In genomic region chr10:128149592-128149991, GRCm38 (mm10) we compare ENCODE assay signal across 7 mouse cellular contexts. TPM values are rescaled to one million over a fixed set of nuclear protein-coding genes. Genes with fewer than 3 reads are reported as not detected.
DNase-seq lines count a peak whose midpoint lies in the region; ATAC-seq and TF ChIP-seq lines count a peak whose summit lies in the region.

No protein-coding gene starts in this region.

- peaks cover 12% of the 10 kb centered on the region for H3K4me1 ChIP-seq in brown adipose tissue, adult 24 weeks (ENCODE audit: control insufficient read depth, insufficient read depth, insufficient read length, low read length)
- H3K4me1 ChIP-seq in lung, embryonic 15.5 days = peaks cover 21% of the 10 kb centered on the region

- H3K27me3 ChIP-seq in Patski = no peaks in the 10 kb centered on the region
- H3K27me3 ChIP-seq in lung, embryonic 15.5 days = no peaks in the 10 kb centered on the region

- 0% methylated on average over 5 of the region's 5 CpGs for WGBS in lung, embryonic 15.5 days

- peak; percentile 35 for TF ChIP-seq CTCF in Patski (IDR thresholded peaks at IDR 0.05)

- no peak for DNase-seq in Patski (ENCODE audit: low read depth, low spot score)
- DNase-seq in gastrocnemius, postnatal 25 days = peak; percentile 92
- DNase-seq in kidney, adult 11 months = peak; percentile 89
- peak; percentile 89 for DNase-seq in skeletal muscle tissue, adult 2 months (ENCODE audit: low read depth, low spot score)
- DNase-seq in right cerebral cortex, adult 2 months (ENCODE audit: low spot score in 2 of 2) = no peak

- H3K36me3 ChIP-seq in lung, embryonic 15.5 days = peaks cover 4% of the 10 kb centered on the region; the same call in 1 of the 2 replicates

- H3K4me2 ChIP-seq in lung, embryonic 15.5 days = peak overlapping the region; percentile 39; the same call in 1 of the 2 replicates

- no peaks in the 10 kb centered on the region for H3K9me3 ChIP-seq in lung, embryonic 15.5 days

- H3K27ac ChIP-seq in brown adipose tissue, adult 24 weeks (replicated peaks; ENCODE audit: low read depth, low read length) = peak overlapping the region; percentile 65
- H3K27ac ChIP-seq in lung, embryonic 15.5 days = peak overlapping the region; percentile 82

- H3K9ac ChIP-seq in lung, embryonic 15.5 days = no peak overlapping the region

- in situ Hi-C loops in Patski (cut with MboI; ENCODE audit: low pct_unique_long_range_greater_than_20kb) = no loop called here

- peak overlapping the region; percentile 3 for H3K4me3 ChIP-seq in brown adipose tissue, adult 24 weeks (ENCODE audit: insufficient read depth, low read depth, low read length)
- peak overlapping the region; percentile 1; the same call in 1 of the 2 replicates for H3K4me3 ChIP-seq in lung, embryonic 15.5 days

- no peak for ATAC-seq in Patski
- ATAC-seq in lung, embryonic 15.5 days (ENCODE audit: borderline replicate concordance, extremely low read depth, low FRiP score, low TSS enrichment) = peak; percentile 96

- CTCF ChIA-PET in Patski (lab: Charles Lee) = interaction anchor here (0.8 to 2.6 kb wide), 7 partner anchors 8 to 37 kb away, joined by 3 to 14 read pairs (median 3); no protein-coding TSS in a partner anchor

- POLR2A ChIA-PET in Patski (lab: Charles Lee) = no interaction called here

RNA-seq across cellular contexts. Expression of gene Rbms2, which starts 30.5 kb away (rescaled TPM):
- polyA plus RNA-seq in Patski (2021) = 74.2 TPM
- 93.3 and 95.4 TPM in 2 replicates for polyA plus RNA-seq in brown adipose tissue, adult 24 weeks (2012; ENCODE audit: insufficient read depth, insufficient read length, missing spikeins)
- total RNA-seq in gastrocnemius, postnatal 25 days (2021) = 10 to 100 TPM; 54.4 to 61.5 TPM
- polyA plus RNA-seq in lung, embryonic 15.5 days (2015; fragmentation: Nextera tagmentation; extraction: Ambion mirVana) = 32.2 and 34.9 TPM in 2 replicates

RNA-seq across cellular contexts. Expression of gene Gls2, which starts 44.7 kb away (rescaled TPM):
- polyA plus RNA-seq in Patski (2021) = 1.6 TPM
- 0.87 TPM in 1 of 2 replicates, not detected in the other for polyA plus RNA-seq in brown adipose tissue, adult 24 weeks (2012; ENCODE audit: insufficient read depth, insufficient read length, missing spikeins)
- total RNA-seq in gastrocnemius, postnatal 25 days (2021) = under 1 TPM; 0.41 to 0.94 TPM
- polyA plus RNA-seq in lung, embryonic 15.5 days (2015; fragmentation: Nextera tagmentation; extraction: Ambion mirVana) = 2.1 and 2.2 TPM in 2 replicates

RNA-seq across cellular contexts. Expression of gene Baz2a, which starts 58.2 kb away (rescaled TPM):
- polyA plus RNA-seq in Patski (2021) = 45.8 TPM
- polyA plus RNA-seq in brown adipose tissue, adult 24 weeks (2012; ENCODE audit: insufficient read depth, insufficient read length, missing spikeins) = 15.1 and 16.0 TPM in 2 replicates
- total RNA-seq in gastrocnemius, postnatal 25 days (2021) = 10 to 100 TPM; 11.4 to 12.0 TPM
- polyA plus RNA-seq in lung, embryonic 15.5 days (2015; fragmentation: Nextera tagmentation; extraction: Ambion mirVana) = 10.6 and 11.0 TPM in 2 replicates

Comparison
In these comparisons a context has a peak if more than half of its experiments do, and no peak if none do; other contexts are left out.
1. DNase-seq: peak in gastrocnemius, postnatal 25 days (single experiment), kidney, adult 11 months (single experiment) and skeletal muscle tissue, adult 2 months (single experiment); none in Patski (single experiment) and right cerebral cortex, adult 2 months (0 of 2).